In genomic region chr2:155271957-155272356, GRCm38 (mm10) we compare ENCODE assay signal across 8 mouse cellular contexts. TPM values are rescaled to one million over a fixed set of nuclear protein-coding genes. Genes with fewer than 3 reads are reported as not detected.
DNase-seq lines count a peak whose midpoint lies in the region; ATAC-seq and TF ChIP-seq lines count a peak whose summit lies in the region.

No protein-coding gene starts in this region.

- no peak for DNase-seq in heart, postnatal 0 days (ENCODE audit: low spot score)
- DNase-seq in heart, adult 8-10 months (ENCODE audit: low spot score), result no peak
- DNase-seq in thymus, adult 2 months, result peak; percentile 32
- no peak for DNase-seq in thymus, postnatal 10 days (ENCODE audit: low spot score in 2 of 2)
- DNase-seq in left cerebral cortex, adult 11 months (ENCODE audit: low spot score), result no peak
- DNase-seq in heart, adult 18-20 months, result no peak

- H3K4me3 ChIP-seq in heart, postnatal 0 days (ENCODE audit: low read depth, low read length), result no peak overlapping the region
- H3K4me3 ChIP-seq in thymus, adult 2 months (ENCODE audit: control insufficient read depth, insufficient read depth, low read length), result no peak overlapping the region
- no peak overlapping the region for H3K4me3 ChIP-seq in embryonic fibroblast, embryonic 13.5 days (ENCODE audit: insufficient read depth, low read length)

- H3K27me3 ChIP-seq in heart, postnatal 0 days (ENCODE audit: control insufficient read depth, insufficient read depth, low read length), result no peaks in the 10 kb centered on the region
- H3K27me3 ChIP-seq in thymus, adult 2 months (ENCODE audit: control insufficient read depth, insufficient read depth, low read length), result no peaks in the 10 kb centered on the region

- no peak overlapping the region for H3K27ac ChIP-seq in heart, postnatal 0 days (ENCODE audit: low read depth)
- no peak overlapping the region for H3K27ac ChIP-seq in thymus, adult 2 months (ENCODE audit: control insufficient read depth, insufficient read depth, low read length)
- H3K27ac ChIP-seq in embryonic fibroblast, embryonic 13.5 days (ENCODE audit: insufficient read depth, low read length), result no peak overlapping the region

- peaks cover 6% of the 10 kb centered on the region for H3K4me1 ChIP-seq in heart, postnatal 0 days (ENCODE audit: control insufficient read depth, insufficient read depth)
- peaks cover 2% of the 10 kb centered on the region for H3K4me1 ChIP-seq in thymus, adult 2 months (replicated peaks; ENCODE audit: control insufficient read depth, insufficient read depth, low read length)
- no peaks in the 10 kb centered on the region for H3K4me1 ChIP-seq in embryonic fibroblast, embryonic 13.5 days (ENCODE audit: control insufficient read depth, insufficient read depth, low read length)

- H3K36me3 ChIP-seq in heart, postnatal 0 days (replicated peaks; ENCODE audit: control insufficient read depth, insufficient read depth, low read length), result no peaks in the 10 kb centered on the region
- H3K36me3 ChIP-seq in thymus, adult 2 months (ENCODE audit: control insufficient read depth, insufficient read depth, low read length), result no peaks in the 10 kb centered on the region

- TF ChIP-seq EP300 in heart, postnatal 0 days (IDR thresholded peaks at IDR 0.05; ENCODE audit: low read depth), result no peak

- no peaks in the 10 kb centered on the region for H3K9me3 ChIP-seq in heart, postnatal 0 days (replicated peaks; ENCODE audit: control insufficient read depth, low read length)

- no peak for TF ChIP-seq POLR2A in thymus, adult 2 months (IDR thresholded peaks at IDR 0.05; ENCODE audit: control insufficient read depth, extremely low read depth, insufficient read depth, low read length, poor library complexity)
- no peak for TF ChIP-seq POLR2A in embryonic fibroblast, embryonic 13.5 days (IDR thresholded peaks at IDR 0.05; ENCODE audit: low read depth, low read length)

- no peak overlapping the region for H3K4me2 ChIP-seq in heart, postnatal 0 days (ENCODE audit: low read depth, low read length)

- TF ChIP-seq CTCF in heart, postnatal 0 days (IDR thresholded peaks at IDR 0.05; ENCODE audit: low read depth), result peak; percentile 53
- TF ChIP-seq CTCF in thymus, adult 2 months (IDR thresholded peaks at IDR 0.05; ENCODE audit: borderline replicate concordance, control insufficient read depth, extremely low read depth, insufficient read depth, low read length, poor library complexity), result no peak
- peak; percentile 42; the same call in 1 of the 2 replicates for TF ChIP-seq CTCF in embryonic fibroblast, embryonic 13.5 days (IDR thresholded peaks at IDR 0.05; ENCODE audit: borderline replicate concordance, insufficient read depth, low read length)

- no peak for ATAC-seq in heart, postnatal 0 days (ENCODE audit: insufficient read depth, low read depth)
- ATAC-seq in inflammation-experienced regulatory T-cells, adult 6 months, result no peak

- H3K9ac ChIP-seq in heart, postnatal 0 days (replicated peaks; ENCODE audit: low read depth, low read length), result no peak overlapping the region

- WGBS in heart, postnatal 0 days, result 89% methylated on average over 6 of the region's 6 CpGs
- WGBS in thymus, adult 2 months, result 96% methylated on average over 6 of the region's 6 CpGs

RNA-seq across cellular contexts. Expression of gene Map1lc3a, which starts 4.1 kb away (rescaled TPM):
- 673 and 815 TPM in 2 replicates for total RNA-seq in heart, postnatal 0 days (2014; rRNA removed; ENCODE audit: low replicate concordance)
- 946 and 987 TPM in 2 replicates for polyA plus RNA-seq in heart, postnatal 0 days (2015; fragmentation: Nextera tagmentation; extraction: Ambion mirVana)
- total RNA-seq in heart, adult 8-10 months (2022), result 100 to 1,000 TPM; 780 to 845 (median 813) TPM
- polyA plus RNA-seq in thymus, adult 2 months (2012; rRNA removed), result 159 and 161 TPM in 2 replicates
- polyA plus RNA-seq in embryonic fibroblast, embryonic 13.5 days (2011; ENCODE audit: insufficient read length, low read depth, missing spikeins), result 134 and 137 TPM in 2 replicates
- 1 to 10 TPM in 2 of 3 experiments, not detected in 1; 1.4 to 2.5 TPM for polyA plus RNA-seq in inflammation-experienced regulatory T-cells, adult 6 months (2017; shearing (Covaris generic))
- total RNA-seq in heart, adult 18-20 months (2021), result 100 to 1,000 TPM; 727 to 753 TPM

RNA-seq across cellular contexts. Expression of gene Dynlrb1, which starts 35.6 kb away (rescaled TPM):
- 159 and 215 TPM in 2 replicates for total RNA-seq in heart, postnatal 0 days (2014; rRNA removed; ENCODE audit: low replicate concordance)
- polyA plus RNA-seq in heart, postnatal 0 days (2015; fragmentation: Nextera tagmentation; extraction: Ambion mirVana), result 423 and 444 TPM in 2 replicates
- total RNA-seq in heart, adult 8-10 months (2022), result 100 to 1,000 TPM; 143 to 184 (median 165) TPM
- polyA plus RNA-seq in thymus, adult 2 months (2012; rRNA removed), result 277 and 303 TPM in 2 replicates
- 498 and 600 TPM in 2 replicates for polyA plus RNA-seq in embryonic fibroblast, embryonic 13.5 days (2011; ENCODE audit: insufficient read length, low read depth, missing spikeins)
- 100 to 1,000 TPM; 260 to 401 (median 321) TPM for polyA plus RNA-seq in inflammation-experienced regulatory T-cells, adult 6 months (2017; shearing (Covaris generic))
- total RNA-seq in heart, adult 18-20 months (2021), result 100 to 1,000 TPM; 138 to 161 TPM

Comparison
In these comparisons a context has a peak if more than half of its experiments do, and no peak if none do; other contexts are left out.
1. RNA of gene Map1lc3a, which starts 4.1 kb away (polyA plus RNA-seq): 946 to 987 TPM in heart, postnatal 0 days, 159 to 161 TPM in thymus, adult 2 months and 134 to 137 TPM in embryonic fibroblast, embryonic 13.5 days; 1.4 to 2.5 TPM in inflammation-experienced regulatory T-cells, adult 6 months; every median in the first group is over 10 times any median in the second.